14 mouse cellular contexts compared by ENCODE assay signal in the genomic region with DNA sequence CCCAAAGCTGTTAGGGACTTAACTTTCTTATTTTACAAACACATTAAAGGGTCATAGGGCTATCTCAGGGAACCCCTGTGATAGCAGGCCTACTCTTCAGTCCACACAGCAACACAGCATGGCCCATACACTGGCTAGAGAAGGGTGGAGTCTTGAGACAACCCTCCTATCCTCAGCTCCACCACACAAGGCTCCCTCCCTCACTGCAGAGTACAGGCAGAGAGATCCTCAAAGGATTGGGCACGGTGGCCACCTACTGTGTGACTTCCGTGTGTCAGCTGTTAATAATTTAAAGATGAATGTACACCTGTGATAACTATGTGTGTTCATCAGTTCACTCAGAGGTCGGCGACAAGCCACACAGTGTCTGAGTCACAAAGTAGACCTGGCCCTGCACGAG.
"Had no signal": no experiment of that assay in that cellular context is flagged by ENCODE, and none has a peak within 500 bp of the region (broad histone marks: within the 10 kb centered on the region; RNA-seq: fewer than 3 reads in every experiment).

No protein-coding gene starts in this region.

- H3K9me3 ChIP-seq: lung, embryonic 15.5 days; megakaryocyte, embryonic 14.5 days; midbrain, embryonic 12.5 days; midbrain, embryonic 15.5 days; neural tube, embryonic 12.5 days had no signal

- DNase-seq: lung, adult 2 months; lung, postnatal 14 days; lung, postnatal 36 days; right cerebral cortex, postnatal 14 days; thymus, postnatal 14 days; thymus, postnatal 36 days had no signal

- H3K27ac ChIP-seq: liver, embryonic 14.5 days; lung, embryonic 15.5 days; macrophage; midbrain, embryonic 12.5 days; midbrain, embryonic 15.5 days; neural tube, embryonic 12.5 days had no signal

- H3K4me1 ChIP-seq: lung, embryonic 15.5 days; midbrain, embryonic 12.5 days; midbrain, embryonic 15.5 days; neural tube, embryonic 12.5 days had no signal

- H3K4me2 ChIP-seq: lung, embryonic 15.5 days; midbrain, embryonic 12.5 days; midbrain, embryonic 15.5 days; neural tube, embryonic 12.5 days had no signal

- H3K9ac ChIP-seq: liver, embryonic 14.5 days; lung, embryonic 15.5 days; midbrain, embryonic 12.5 days; midbrain, embryonic 15.5 days; neural tube, embryonic 12.5 days had no signal

- H3K36me3 ChIP-seq: lung, embryonic 15.5 days; midbrain, embryonic 12.5 days; midbrain, embryonic 15.5 days; neural tube, embryonic 12.5 days had no signal

- H3K27me3 ChIP-seq: lung, embryonic 15.5 days; neural tube, embryonic 12.5 days had no signal

- ATAC-seq: lung, postnatal 0 days; midbrain, embryonic 15.5 days had no signal

- H3K4me3 ChIP-seq: lung, embryonic 15.5 days; megakaryocyte, embryonic 14.5 days; midbrain, embryonic 12.5 days; midbrain, embryonic 15.5 days; neural tube, embryonic 12.5 days had no signal
